In the genomic region with DNA sequence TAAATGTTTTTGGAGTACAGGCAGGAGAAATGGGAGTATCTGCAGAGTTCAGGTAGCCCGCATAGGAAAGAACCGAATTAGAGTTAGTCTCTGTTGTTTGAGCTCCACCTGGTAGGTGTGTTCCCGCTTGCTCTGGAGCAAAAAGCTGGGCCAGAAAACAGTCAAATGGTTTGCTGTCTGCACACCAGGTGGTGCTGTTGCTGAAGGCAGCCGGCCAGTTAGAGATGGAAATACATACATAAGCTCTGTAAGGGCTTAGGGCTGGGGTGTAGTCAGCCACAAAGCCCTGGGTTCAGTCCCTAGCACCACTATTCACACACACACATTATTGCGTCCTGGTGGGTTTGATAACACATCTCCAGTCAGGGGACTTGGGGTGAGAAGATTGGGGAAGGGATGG, we compare ENCODE assay signal across 8 mouse cellular contexts. TPM values are rescaled to one million over a fixed set of nuclear protein-coding genes. Genes with fewer than 3 reads are reported as not detected.
A peak's percentile ranks its signal among the peaks of the same experiment; 100 is the strongest.
DNase-seq lines count a peak whose midpoint lies in the region; ATAC-seq and TF ChIP-seq lines count a peak whose summit lies in the region.

No protein-coding gene starts in this region.

- H3K9ac ChIP-seq in forebrain, postnatal 0 days: no peak overlapping the region
- H3K9ac ChIP-seq in forebrain, embryonic 15.5 days (replicated peaks): no peak overlapping the region
- no peak overlapping the region for H3K9ac ChIP-seq in limb, embryonic 11.5 days (ENCODE audit: low read length)

- H3K27ac ChIP-seq in forebrain, postnatal 0 days (ENCODE audit: low read depth, low read length): no peak overlapping the region
- no peak overlapping the region for H3K27ac ChIP-seq in forebrain, embryonic 15.5 days (replicated peaks)
- no peak overlapping the region for H3K27ac ChIP-seq in limb, embryonic 11.5 days (replicated peaks; ENCODE audit: low read depth, low read length)
- no peak overlapping the region for H3K27ac ChIP-seq in limb, embryonic 10.5 days

- peak; percentile 73 for TF ChIP-seq CTCF in forebrain, postnatal 0 days (IDR thresholded peaks at IDR 0.05; ENCODE audit: low read depth)

- H3K9me3 ChIP-seq in forebrain, postnatal 0 days (ENCODE audit: low read length): no peaks in the 10 kb centered on the region
- H3K9me3 ChIP-seq in forebrain, embryonic 15.5 days: no peaks in the 10 kb centered on the region
- no peaks in the 10 kb centered on the region for H3K9me3 ChIP-seq in limb, embryonic 11.5 days (ENCODE audit: control insufficient read depth, low read length)
- no peaks in the 10 kb centered on the region for H3K9me3 ChIP-seq in limb, embryonic 10.5 days (replicated peaks)

- no peaks in the 10 kb centered on the region for H3K4me1 ChIP-seq in forebrain, postnatal 0 days (ENCODE audit: insufficient read depth)
- H3K4me1 ChIP-seq in forebrain, embryonic 15.5 days: peaks cover 4% of the 10 kb centered on the region; the same call in 1 of the 2 replicates
- no peaks in the 10 kb centered on the region for H3K4me1 ChIP-seq in limb, embryonic 11.5 days (ENCODE audit: control insufficient read depth, insufficient read depth, low read length)
- no peaks in the 10 kb centered on the region for H3K4me1 ChIP-seq in limb, embryonic 10.5 days

- peaks cover 83% of the 10 kb centered on the region for H3K36me3 ChIP-seq in forebrain, postnatal 0 days (ENCODE audit: insufficient read depth)
- H3K36me3 ChIP-seq in forebrain, embryonic 15.5 days: peaks cover 86% of the 10 kb centered on the region
- peaks cover 33% of the 10 kb centered on the region for H3K36me3 ChIP-seq in limb, embryonic 11.5 days (ENCODE audit: control insufficient read depth, insufficient read depth, low read length)
- H3K36me3 ChIP-seq in limb, embryonic 10.5 days: peaks cover 99% of the 10 kb centered on the region

- DNase-seq in forebrain, postnatal 0 days: peak; percentile 70
- DNase-seq in limb, embryonic 11.5 days (ENCODE audit: low spot score): peak; percentile 39
- DNase-seq in limb, embryonic 10.5 days (ENCODE audit: low spot score): no peak
- DNase-seq in ZHBTc4 (ENCODE audit: low read depth, low spot score): peak; percentile 63
- peak; percentile 36 for DNase-seq in embryo, embryonic 10.5 days (ENCODE audit: low spot score)

- no peak for ATAC-seq in forebrain, postnatal 0 days
- no peak for ATAC-seq in forebrain, embryonic 15.5 days (replicated peaks)
- no peak for ATAC-seq in limb, embryonic 11.5 days (ENCODE audit: insufficient number of reproducible peaks, low FRiP score, low TSS enrichment, low read depth)
- peak; percentile 75 for ATAC-seq in megakaryocyte, adult 5-6 weeks (ENCODE audit: poor library complexity, severe bottlenecking)
- ATAC-seq in inflammation-experienced regulatory T-cells, adult 6 months: no peak

- no peaks in the 10 kb centered on the region for H3K27me3 ChIP-seq in forebrain, postnatal 0 days (ENCODE audit: insufficient read depth, low read length)
- no peaks in the 10 kb centered on the region for H3K27me3 ChIP-seq in forebrain, embryonic 15.5 days
- H3K27me3 ChIP-seq in limb, embryonic 11.5 days (ENCODE audit: control insufficient read depth, insufficient read depth, low read length): no peaks in the 10 kb centered on the region
- no peaks in the 10 kb centered on the region for H3K27me3 ChIP-seq in limb, embryonic 10.5 days (ENCODE audit: low read depth, poor library complexity, severe bottlenecking)

- no peak overlapping the region for H3K4me3 ChIP-seq in forebrain, postnatal 0 days (ENCODE audit: low read depth, low read length)
- H3K4me3 ChIP-seq in forebrain, embryonic 15.5 days: no peak overlapping the region
- no peak overlapping the region for H3K4me3 ChIP-seq in limb, embryonic 11.5 days (ENCODE audit: low read depth, low read length)
- H3K4me3 ChIP-seq in limb, embryonic 10.5 days: no peak overlapping the region

- 70% methylated on average over 5 of the region's 5 CpGs for WGBS in forebrain, postnatal 0 days
- 72% methylated on average over 5 of the region's 5 CpGs for WGBS in forebrain, embryonic 15.5 days
- WGBS in limb, embryonic 11.5 days: 72% methylated on average over 5 of the region's 5 CpGs
- WGBS in limb, embryonic 10.5 days: 82% methylated on average over 5 of the region's 5 CpGs

- no peak overlapping the region for H3K4me2 ChIP-seq in forebrain, postnatal 0 days (ENCODE audit: low read depth)
- H3K4me2 ChIP-seq in forebrain, embryonic 15.5 days (replicated peaks): no peak overlapping the region
- no peak overlapping the region for H3K4me2 ChIP-seq in limb, embryonic 11.5 days (ENCODE audit: low read depth, severe bottlenecking)

RNA-seq across cellular contexts. Expression of gene Gm28043, which starts 21.4 kb away (rescaled TPM):
- total RNA-seq in forebrain, postnatal 0 days (2014; rRNA removed): 6.2 and 7.0 TPM in 2 replicates
- polyA plus RNA-seq in forebrain, postnatal 0 days (2015; fragmentation: Nextera tagmentation; extraction: Ambion mirVana): 1.3 and 2.3 TPM in 2 replicates
- polyA plus RNA-seq in forebrain, embryonic 15.5 days (2015; fragmentation: Nextera tagmentation; extraction: Ambion mirVana): 2.8 and 2.9 TPM in 2 replicates
- 2.9 and 3.1 TPM in 2 replicates for polyA plus RNA-seq in limb, embryonic 11.5 days (2014; fragmentation: Nextera tagmentation; extraction: Ambion mirVana)
- polyA plus RNA-seq in limb, embryonic 10.5 days (2016; fragmentation: Nextera tagmentation; extraction: Ambion mirVana): 2.5 and 2.8 TPM in 2 replicates
- 1.7 and 2.1 TPM in 2 replicates for total RNA-seq in megakaryocyte, adult 5-6 weeks (2015)
- total RNA-seq in megakaryocyte, adult 5-6 weeks (2017): 9.3 and 11.6 TPM in 2 replicates
- polyA plus RNA-seq in inflammation-experienced regulatory T-cells, adult 6 months (2017; shearing (Covaris generic)): 1 to 10 TPM; 3.7 to 4.4 (median 4.1) TPM

RNA-seq across cellular contexts. Expression of gene Rnf8, which starts 21.5 kb away (rescaled TPM):
- total RNA-seq in forebrain, postnatal 0 days (2014; rRNA removed): 49.0 and 50.3 TPM in 2 replicates
- polyA plus RNA-seq in forebrain, postnatal 0 days (2015; fragmentation: Nextera tagmentation; extraction: Ambion mirVana): 60.2 and 68.8 TPM in 2 replicates
- polyA plus RNA-seq in forebrain, embryonic 15.5 days (2015; fragmentation: Nextera tagmentation; extraction: Ambion mirVana): 97.0 and 109 TPM in 2 replicates
- polyA plus RNA-seq in limb, embryonic 11.5 days (2014; fragmentation: Nextera tagmentation; extraction: Ambion mirVana): 116 TPM in 2 replicates
- 108 and 127 TPM in 2 replicates for polyA plus RNA-seq in limb, embryonic 10.5 days (2016; fragmentation: Nextera tagmentation; extraction: Ambion mirVana)
- total RNA-seq in megakaryocyte, adult 5-6 weeks (2015): 17.5 and 24.2 TPM in 2 replicates
- 28.1 and 31.8 TPM in 2 replicates for total RNA-seq in megakaryocyte, adult 5-6 weeks (2017)
- polyA plus RNA-seq in inflammation-experienced regulatory T-cells, adult 6 months (2017; shearing (Covaris generic)): 10 to 100 TPM; 24.6 to 27.5 (median 24.9) TPM

RNA-seq across cellular contexts. Expression of gene Cmtr1, which starts 24.3 kb away (rescaled TPM):
- 59.9 and 81.9 TPM in 2 replicates for total RNA-seq in forebrain, postnatal 0 days (2014; rRNA removed)
- 76.9 and 92.3 TPM in 2 replicates for polyA plus RNA-seq in forebrain, postnatal 0 days (2015; fragmentation: Nextera tagmentation; extraction: Ambion mirVana)
- 144 and 155 TPM in 2 replicates for polyA plus RNA-seq in forebrain, embryonic 15.5 days (2015; fragmentation: Nextera tagmentation; extraction: Ambion mirVana)
- 117 and 125 TPM in 2 replicates for polyA plus RNA-seq in limb, embryonic 11.5 days (2014; fragmentation: Nextera tagmentation; extraction: Ambion mirVana)
- polyA plus RNA-seq in limb, embryonic 10.5 days (2016; fragmentation: Nextera tagmentation; extraction: Ambion mirVana): 124 and 134 TPM in 2 replicates
- total RNA-seq in megakaryocyte, adult 5-6 weeks (2015): 31.4 and 43.2 TPM in 2 replicates
- total RNA-seq in megakaryocyte, adult 5-6 weeks (2017): 242 and 307 TPM in 2 replicates
- polyA plus RNA-seq in inflammation-experienced regulatory T-cells, adult 6 months (2017; shearing (Covaris generic)): 100 to 1,000 TPM in 1 of 3 experiments, 10 to 100 TPM in 2; 83.4 to 107 (median 98.4) TPM
